Mouse (Mus musculus) bone marrow, adult 2 months (tissue): ENCODE data around the gene Ndufv1. TPM values are rescaled to one million over a fixed set of nuclear protein-coding genes. Genes with fewer than 3 reads are reported as not detected.
"Not testable (repeated sequence)": the region's sequence is repeated elsewhere in the genome, so short reads cannot be mapped to it uniquely, and the experiment has no call there.

ENCODE experiments used
- H3K27ac ChIP-seq: fragments of 200-500 bp; 2 replicates; pipeline ENCODE4 v1.5.1; 2012; ENCODE audit warnings: low read depth, mild to moderate bottlenecking, control low read depth, inconsistent platforms, low read length; ENCODE audit not compliant: control insufficient read depth, poor library complexity, insufficient read depth
- H3K4me1 ChIP-seq: fragments of 200-500 bp; 2 replicates; pipeline ENCODE4 v1.6.1; 2011; ENCODE audit warnings: low read length; ENCODE audit not compliant: control insufficient read depth, insufficient read depth
- H3K4me3 ChIP-seq: fragments of 200-500 bp; replicated peaks from 2 replicates; pipeline ENCODE3; 2011; ENCODE audit warnings: mild to moderate bottlenecking, low read depth, low read length, control low read depth; ENCODE audit not compliant: control insufficient read depth
- CTCF ChIP-seq: fragments of 200-500 bp; IDR thresholded peaks from 2 replicates; pipeline ENCODE4 v1.5.1; 2011; ENCODE audit warnings: low read length, control low read depth; ENCODE audit not compliant: control insufficient read depth, insufficient read depth
- POLR2A ChIP-seq: fragments of 200-500 bp; IDR thresholded peaks from 2 replicates; pipeline ENCODE4 v1.6.1; 2011; ENCODE audit warnings: low read depth, mild to moderate bottlenecking, control low read depth, low read length, borderline replicate concordance; ENCODE audit not compliant: control insufficient read depth
- WGBS: fragments of 180-500 bp; shearing (Covaris S2); methylation state at CpG from one replicate; pipeline ENCODE4 v1.1.7; 2018; 5-methylcytosine and 5-hydroxymethylcytosine counted together
- polyA plus RNA-seq: library from polyadenylated mRNA; stranded (reverse); fragments of >200 nt; gene quantifications from 2 replicates; pipeline ENCODE4 v1.2.4, GENCODE M21; 2011; ENCODE audit warnings: low replicate concordance; ENCODE audit not compliant: missing spikeins, insufficient read depth, insufficient read length

Ndufv1 gene
- 61.7 and 118 TPM in 2 replicates for polyA plus RNA-seq

- Histone ChIP-seq H3K27ac (peak within 1 kb of the TSS; percentile 57), H3K4me3 (peak within 1 kb of the TSS; percentile 74), H3K4me1 (peaks cover 4% of the 10 kb centered on the region)
- TF ChIP-seq CTCF, result peak; percentile 65
- peak; percentile 93 for TF ChIP-seq POLR2A
- WGBS, result under 1% methylated on average over 45 of the region's 45 CpGs
These were observed at the start of gene Ndufv1 for GRCm38 (mm10) chr19:4012432-4013022. TSS of gene Ndufv1 (minus strand) at chr19:4012806.

- H3K4me1 ChIP-seq, result peaks cover 3% of the 10 kb centered on the region; the same call in 1 of the 2 replicates
- H3K27ac ChIP-seq, result peak overlapping the region; percentile 69; the same call in 1 of the 2 replicates
- H3K4me3 ChIP-seq, result no peak overlapping the region
- WGBS, result 77% methylated on average over 6 of the region's 6 CpGs
- no peak for TF ChIP-seq POLR2A
- TF ChIP-seq CTCF, result no peak
These were observed 48.4 kb upstream of the Ndufv1 start for GRCm38 (mm10) chr19:4060899-4061465.

GRCm38 (mm10) chr19:4060044-4060898, 47.7 kb upstream of the Ndufv1 start:
- H3K4me1 ChIP-seq, H3K27ac ChIP-seq, H3K4me3 ChIP-seq: not testable (repeated sequence)
- WGBS, result 86% methylated on average over 8 of the region's 8 CpGs

GRCm38 (mm10) chr19:4059069-4059740, 46.6 kb upstream of the Ndufv1 start, which contains the start of gene Gstp3:
TSS of gene Gstp3 (minus strand) at chr19:4059569.
- peak within 1 kb of the TSS; percentile 8 for H3K4me3 ChIP-seq
- H3K27ac ChIP-seq, result peak within 1 kb of the TSS; percentile 39
- 28% methylated on average over 15 of the region's 15 CpGs for WGBS
- peaks cover 3% of the 10 kb centered on the region; the same call in 1 of the 2 replicates for H3K4me1 ChIP-seq
- no peak for TF ChIP-seq CTCF

DNA sequence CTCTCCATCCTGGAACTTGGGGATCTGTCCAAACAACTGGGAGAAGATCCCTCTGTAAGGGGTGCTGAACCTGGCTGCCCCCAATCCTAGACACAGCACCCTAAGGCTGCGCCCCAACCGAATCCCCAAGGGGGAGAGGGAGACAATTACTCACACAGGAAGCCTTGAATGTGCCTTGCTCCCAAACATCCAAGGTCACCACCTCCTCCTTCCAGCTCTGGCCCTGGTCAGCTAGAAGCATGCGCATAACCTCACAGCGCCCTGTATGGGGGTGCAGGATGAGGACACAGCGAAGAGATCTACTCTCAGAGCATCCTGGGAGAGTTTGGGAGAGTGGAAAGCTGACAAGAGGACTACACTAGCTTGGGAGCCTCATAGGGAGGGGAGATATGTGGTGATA, 46.0 kb upstream of the Ndufv1 start:
- 91% methylated on average over 5 of the region's 5 CpGs for WGBS
- peak overlapping the region; percentile 39 for H3K27ac ChIP-seq
- no peak for TF ChIP-seq POLR2A
- no peak for TF ChIP-seq CTCF
- H3K4me3 ChIP-seq, result no peak overlapping the region
- peaks cover 3% of the 10 kb centered on the region; the same call in 1 of the 2 replicates for H3K4me1 ChIP-seq

GRCm38 (mm10) chr19:4057962-4058361, 45.4 kb upstream of the Ndufv1 start:
- Histone ChIP-seq H3K27ac (0 out of 2 replicates have a peak overlapping the region, but pooled peaks have one; percentile 24), H3K4me1 (peaks cover 3% of the 10 kb centered on the region; the same call in 1 of the 2 replicates), H3K4me3 (no peak overlapping the region)
- 91% methylated on average over 7 of the region's 7 CpGs for WGBS
- TF ChIP-seq POLR2A, result no peak
- TF ChIP-seq CTCF, result no peak

GRCm38 (mm10) chr19:4057389-4057788, 44.8 kb upstream of the Ndufv1 start:
- H3K4me3 ChIP-seq, result no peak overlapping the region
- 91% methylated on average over 13 of the region's 13 CpGs for WGBS
- H3K4me1 ChIP-seq, result peaks cover 3% of the 10 kb centered on the region; the same call in 1 of the 2 replicates
- no peak for TF ChIP-seq CTCF
- TF ChIP-seq POLR2A, result no peak
- no peak overlapping the region for H3K27ac ChIP-seq

DNA sequence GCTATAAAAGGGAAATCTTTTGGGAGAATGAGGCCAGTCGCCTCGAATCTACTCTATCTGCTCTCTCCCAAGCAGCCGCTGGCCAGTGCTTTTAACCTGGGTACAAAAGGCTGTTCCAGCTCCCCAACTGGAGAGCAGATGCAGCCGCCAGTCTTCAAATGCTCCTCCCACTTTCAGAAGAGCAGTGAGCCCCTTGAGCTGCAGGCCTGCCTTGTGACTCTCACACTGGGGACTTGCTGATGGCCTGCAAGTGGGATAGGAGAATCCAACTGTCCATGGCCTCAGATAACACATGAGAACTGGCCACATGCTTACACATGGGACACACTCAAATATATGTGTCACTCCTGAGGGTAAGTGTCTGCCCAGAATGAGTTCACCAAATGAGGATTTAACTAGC, 44.1 kb upstream of the Ndufv1 start:
- no peak overlapping the region for H3K27ac ChIP-seq
- TF ChIP-seq CTCF (no peak), POLR2A (no peak)
- H3K4me1 ChIP-seq, result peaks cover 3% of the 10 kb centered on the region; the same call in 1 of the 2 replicates
- 84% methylated on average over 4 of the region's 4 CpGs for WGBS
- H3K4me3 ChIP-seq, result no peak overlapping the region
